Mouse (Mus musculus) liver, adult 2 months (tissue): ENCODE data around the gene Gm10447. TPM values are rescaled to one million over a fixed set of nuclear protein-coding genes. Genes with fewer than 3 reads are reported as not detected.
A peak's percentile ranks its signal among the peaks of the same experiment; 100 is the strongest.

Experiments
- DNase-seq: peaks from one replicate; pipeline ENCODE4 v3.0.0-alpha.2; 2011; ENCODE audit warnings: low read depth, low spot score; ENCODE audit errors: extremely low read depth
- H3K27ac ChIP-seq: fragments of 200-500 bp; replicated peaks from 2 replicates; pipeline ENCODE4 v1.5.1; 2012; ENCODE audit warnings: low read depth, mild to moderate bottlenecking, control low read depth, inconsistent platforms, low read length; ENCODE audit not compliant: insufficient read depth
- H3K27me3 ChIP-seq: fragments of 200-500 bp; 2 replicates; pipeline ENCODE4 v1.6.1; 2012; ENCODE audit warnings: mild to moderate bottlenecking, moderate library complexity, low read length, inconsistent platforms; ENCODE audit not compliant: control insufficient read depth, insufficient read depth
- H3K36me3 ChIP-seq: fragments of 200-500 bp; 2 replicates; pipeline ENCODE4 v1.6.1; 2012; ENCODE audit warnings: low read length, inconsistent platforms; ENCODE audit not compliant: control insufficient read depth, insufficient read depth
- H3K4me1 ChIP-seq: fragments of 200-500 bp; 2 replicates; pipeline ENCODE4 v1.6.1; 2011; ENCODE audit warnings: low read length; ENCODE audit not compliant: control insufficient read depth, insufficient read depth
- H3K4me3 ChIP-seq: fragments of 200-500 bp; 2 replicates; pipeline ENCODE4 v1.5.1; 2011; ENCODE audit warnings: low read depth, mild to moderate bottlenecking, control low read depth, low read length, moderate library complexity; ENCODE audit not compliant: insufficient read depth
- H3K79me2 ChIP-seq: fragments of 200-500 bp; 2 replicates; pipeline ENCODE4 v1.6.1; 2012; ENCODE audit warnings: inconsistent platforms, mild to moderate bottlenecking, low read length, moderate library complexity; ENCODE audit not compliant: control insufficient read depth, insufficient read depth
- H3K9ac ChIP-seq: fragments of 200-500 bp; 2 replicates; pipeline ENCODE4 v1.6.1; 2012; ENCODE audit warnings: low read depth, mild to moderate bottlenecking, control low read depth, inconsistent platforms, low read length
- CTCF ChIP-seq: fragments of 200-500 bp; IDR thresholded peaks from 2 replicates; pipeline ENCODE4 v1.5.1; 2011; ENCODE audit warnings: low read depth, low read length, control low read depth
- POLR2A ChIP-seq: fragments of 200-500 bp; IDR thresholded peaks from 2 replicates; pipeline ENCODE4 v1.6.1; 2011; ENCODE audit warnings: low read length, control low read depth; ENCODE audit not compliant: insufficient read depth; ENCODE audit errors: extremely low read depth
- WGBS: fragments of 180-500 bp; shearing (Covaris S2); methylation state at CpG from one replicate; pipeline ENCODE4 v1.1.7; 2018; 5-methylcytosine and 5-hydroxymethylcytosine counted together
- polyA plus RNA-seq: library from polyadenylated mRNA; depleted of rRNA; stranded (reverse); fragments of >200 nt; gene quantifications from 2 replicates; pipeline ENCODE4 v1.2.3, GENCODE M21; 2012
- total RNA-seq: library from RNA; depleted of rRNA; stranded (reverse); fragments of >200 nt; gene quantifications from 2 replicates; pipeline ENCODE4 v1.2.3, GENCODE M21; 2014

The Gm10447 gene
- total and polyA plus RNA-seq, 2 experiments, result 0.46 to 2.5 TPM

- H3K27me3 ChIP-seq, result no peaks in the 10 kb centered on the region
- 18% methylated on average over 11 of the region's 11 CpGs for WGBS
- no peak for TF ChIP-seq POLR2A
- TF ChIP-seq CTCF, result no peak
- H3K36me3 ChIP-seq, result no peaks in the 10 kb centered on the region
- no peak overlapping the region for H3K9ac ChIP-seq
- H3K4me1 ChIP-seq, result no peaks in the 10 kb centered on the region
- no peak overlapping the region for H3K27ac ChIP-seq
- H3K79me2 ChIP-seq, result no peaks in the 10 kb centered on the region
- no peak for DNase-seq
- H3K4me3 ChIP-seq, result no peak overlapping the region
Measured at GRCm38 (mm10) chr11:53500569-53500968, 43.7 kb upstream of the Gm10447 start.

GRCm38 (mm10) chr11:53496946-53497345, 40.0 kb upstream of the Gm10447 start:
- Histone ChIP-seq H3K9ac (no peak overlapping the region), H3K79me2 (no peaks in the 10 kb centered on the region), H3K27ac (no peak overlapping the region), H3K4me3 (no peak overlapping the region), H3K27me3 (no peaks in the 10 kb centered on the region), H3K4me1 (no peaks in the 10 kb centered on the region), H3K36me3 (no peaks in the 10 kb centered on the region)
- DNase-seq, result no peak
- 76% methylated on average over 6 of the region's 6 CpGs for WGBS
- no peak for TF ChIP-seq CTCF
- TF ChIP-seq POLR2A, result no peak

GRCm38 (mm10) chr11:53495417-53495816, 38.5 kb upstream of the Gm10447 start:
- Histone ChIP-seq H3K9ac (no peak overlapping the region), H3K27me3 (no peaks in the 10 kb centered on the region), H3K27ac (no peak overlapping the region), H3K36me3 (no peaks in the 10 kb centered on the region), H3K79me2 (no peaks in the 10 kb centered on the region), H3K4me1 (no peaks in the 10 kb centered on the region), H3K4me3 (no peak overlapping the region)
- 83% methylated on average over 6 of the region's 6 CpGs for WGBS
- DNase-seq, result no peak
- TF ChIP-seq CTCF (no peak), POLR2A (no peak)

- no peak for TF ChIP-seq CTCF
- no peak for TF ChIP-seq POLR2A
- 81% methylated on average over 3 of the region's 3 CpGs for WGBS
Measured at GRCm38 (mm10) chr11:53493243-53493955, 36.5 kb upstream of the Gm10447 start.

GRCm38 (mm10) chr11:53491954-53492401, 35.1 kb upstream of the Gm10447 start:
- H3K9ac ChIP-seq, result no peak overlapping the region
- no peak overlapping the region for H3K4me3 ChIP-seq
- no peak overlapping the region for H3K27ac ChIP-seq
- H3K27me3 ChIP-seq, result no peaks in the 10 kb centered on the region
- TF ChIP-seq POLR2A (no peak), CTCF (no peak)
- no peaks in the 10 kb centered on the region for H3K79me2 ChIP-seq
- WGBS, result 46% methylated on average over 8 of the region's 8 CpGs
- peaks cover 4% of the 10 kb centered on the region; the same call in 1 of the 2 replicates for H3K4me1 ChIP-seq
- DNase-seq, result peak; percentile 13
- no peaks in the 10 kb centered on the region for H3K36me3 ChIP-seq

More at GRCm38 (mm10) chr11:53493243-53493955, 36.5 kb upstream of the Gm10447 start:
- Histone ChIP-seq H3K4me3 (no peak overlapping the region), H3K27me3 (no peaks in the 10 kb centered on the region), H3K27ac (no peak overlapping the region), H3K79me2 (no peaks in the 10 kb centered on the region), H3K4me1 (no peaks in the 10 kb centered on the region), H3K36me3 (no peaks in the 10 kb centered on the region), H3K9ac (no peak overlapping the region)
- no peak for DNase-seq

GRCm38 (mm10) chr11:53489421-53489820, 32.5 kb upstream of the Gm10447 start:
- WGBS, result 81% methylated on average over 9 of the region's 9 CpGs
- no peak for TF ChIP-seq CTCF
- TF ChIP-seq POLR2A, result no peak
- no peaks in the 10 kb centered on the region for H3K36me3 ChIP-seq
- H3K79me2 ChIP-seq, result no peaks in the 10 kb centered on the region
- no peak overlapping the region for H3K4me3 ChIP-seq
- H3K4me1 ChIP-seq, result peaks cover 4% of the 10 kb centered on the region; the same call in 1 of the 2 replicates
- H3K27ac ChIP-seq, result no peak overlapping the region
- H3K9ac ChIP-seq, result no peak overlapping the region
- H3K27me3 ChIP-seq, result no peaks in the 10 kb centered on the region
- DNase-seq, result no peak
